Comparison of ENCODE assay signal across 24 mouse cellular contexts in genomic region chr4:145299355-145299754, GRCm38 (mm10). TPM values are rescaled to one million over a fixed set of nuclear protein-coding genes. Genes with fewer than 3 reads are reported as not detected.
"Had no signal": no experiment of that assay in that cellular context is flagged by ENCODE, and none has a peak within 500 bp of the region (broad histone marks: within the 10 kb centered on the region; RNA-seq: fewer than 3 reads in every experiment).

No protein-coding gene starts in this region.

- H3K4me3 ChIP-seq: gastrocnemius, adult 2 months; heart, embryonic 10.5 days; heart, embryonic 12.5 days; hindbrain, embryonic 10.5 days; hindbrain, embryonic 12.5 days; intestine, embryonic 15.5 days; layer of hippocampus, adult 2 months; limb, embryonic 13.5 days; limb, embryonic 15.5 days; liver, embryonic 12.5 days had no signal

- H3K36me3 ChIP-seq: heart, embryonic 10.5 days; heart, embryonic 12.5 days; hindbrain, embryonic 10.5 days; hindbrain, embryonic 12.5 days; intestine, embryonic 15.5 days; limb, embryonic 13.5 days; limb, embryonic 15.5 days; liver, embryonic 12.5 days had no signal

- H3K9me3 ChIP-seq: heart, embryonic 10.5 days; heart, embryonic 12.5 days; hindbrain, embryonic 10.5 days; hindbrain, embryonic 12.5 days; intestine, embryonic 15.5 days; limb, embryonic 13.5 days; limb, embryonic 15.5 days; liver, embryonic 12.5 days had no signal

- H3K4me2 ChIP-seq: heart, embryonic 12.5 days; hindbrain, embryonic 12.5 days; hindbrain, embryonic 14.5 days; intestine, embryonic 15.5 days; limb, embryonic 13.5 days; limb, embryonic 15.5 days; liver, embryonic 12.5 days had no signal

- H3K9ac ChIP-seq: heart, embryonic 12.5 days; hindbrain, embryonic 12.5 days; hindbrain, embryonic 14.5 days; intestine, embryonic 15.5 days; limb, embryonic 13.5 days; limb, embryonic 15.5 days; liver, embryonic 12.5 days had no signal

- DNase-seq: gastrocnemius, adult 2 months; gastrocnemius, postnatal 10 days; gastrocnemius, postnatal 25 days; heart, adult 18-20 months; heart, postnatal 10 days; heart, postnatal 4 days; kidney, adult 18-20 months; kidney, adult 8-10 months; kidney, postnatal 10 days; kidney, postnatal 25 days; kidney, postnatal 4 days; left cerebral cortex, postnatal 4 days had no signal

- H3K27ac ChIP-seq: gastrocnemius, adult 2 months; heart, embryonic 10.5 days; hindbrain, embryonic 10.5 days; hindbrain, embryonic 12.5 days; hindbrain, embryonic 14.5 days; intestine, embryonic 15.5 days; layer of hippocampus, adult 2 months; limb, embryonic 13.5 days; limb, embryonic 15.5 days; liver, embryonic 12.5 days had no signal

- H3K4me1 ChIP-seq: heart, embryonic 10.5 days; heart, embryonic 12.5 days; hindbrain, embryonic 12.5 days; intestine, embryonic 15.5 days; limb, embryonic 13.5 days; liver, embryonic 12.5 days had no signal

- H3K27me3 ChIP-seq: hindbrain, embryonic 12.5 days; intestine, embryonic 15.5 days; limb, embryonic 13.5 days; limb, embryonic 15.5 days had no signal

RNA-seq across cellular contexts. Expression of gene Tnfrsf8, which starts 15.6 kb away (rescaled TPM):
- polyA plus RNA-seq: heart, embryonic 10.5 days; heart, embryonic 12.5 days; heart, embryonic 14.5 days; kidney, embryonic 16.5 days; liver, embryonic 12.5 days had no signal
